Mouse (Mus musculus) hindbrain, embryonic 10.5 days (tissue): ENCODE results near the gene Zmiz2. TPM values are rescaled to one million over a fixed set of nuclear protein-coding genes. Genes with fewer than 3 reads are reported as not detected.
A peak's percentile ranks its signal among the peaks of the same experiment; 100 is the strongest.
"Not testable (repeated sequence)": the region's sequence is repeated elsewhere in the genome, so short reads cannot be mapped to it uniquely, and the experiment has no call there.

Source experiments
- DNase-seq: peaks from one replicate; pipeline ENCODE4 v3.0.0-alpha.2; 2017; ENCODE audit warnings: low spot score
- H3K27ac ChIP-seq: fragments of 300-500 bp; sonication (generic); 2 replicates; pipeline ENCODE4 v1.5.1; 2016; ENCODE audit warnings: mild to moderate bottlenecking, moderate library complexity
- H3K27me3 ChIP-seq: fragments of 300-500 bp; sonication (generic); 2 replicates; pipeline ENCODE4 v1.6.1; 2016; ENCODE audit warnings: mild to moderate bottlenecking; ENCODE audit not compliant: poor library complexity, insufficient read depth, severe bottlenecking
- H3K36me3 ChIP-seq: fragments of 300-500 bp; sonication (generic); 2 replicates; pipeline ENCODE4 v1.6.1; 2016; ENCODE audit warnings: mild to moderate bottlenecking, moderate library complexity
- H3K4me1 ChIP-seq: fragments of 300-500 bp; sonication (generic); replicated peaks from 2 replicates; pipeline ENCODE4 v1.6.1; 2016; ENCODE audit warnings: mild to moderate bottlenecking
- H3K4me3 ChIP-seq: fragments of 300-500 bp; sonication (generic); 2 replicates; pipeline ENCODE4 v1.5.1; 2016; ENCODE audit warnings: mild to moderate bottlenecking, moderate library complexity
- H3K9me3 ChIP-seq: fragments of 300-500 bp; sonication (generic); 2 replicates; pipeline ENCODE4 v1.6.1; 2016; ENCODE audit warnings: mild to moderate bottlenecking, moderate library complexity
- WGBS: fragments of 180-500 bp; shearing (Covaris S2); methylation state at CpG from one replicate; pipeline ENCODE4 v1.1.7; 2016; 5-methylcytosine and 5-hydroxymethylcytosine counted together
- polyA plus RNA-seq: library from polyadenylated mRNA; unstranded; fragments of >200 nt; fragmentation: Nextera tagmentation; extraction: Ambion mirVana; gene quantifications from 2 replicates; pipeline ENCODE4 v1.2.1, GENCODE M21; 2016

The Zmiz2 gene
- polyA plus RNA-seq, 1 experiment from 2014 or later: 19.0 TPM

- no peaks in the 10 kb centered on the region for H3K9me3 ChIP-seq
- H3K36me3 ChIP-seq: peaks cover 24% of the 10 kb centered on the region
- H3K27me3 ChIP-seq: no peaks in the 10 kb centered on the region
- peaks cover 10% of the 10 kb centered on the region for H3K4me1 ChIP-seq
- peak within 1 kb of the TSS; percentile 99 for H3K27ac ChIP-seq
- DNase-seq: peak; percentile 99
- under 1% methylated on average over 80 of the region's 80 CpGs for WGBS
- H3K4me3 ChIP-seq: peak within 1 kb of the TSS; percentile 85
Observed at GRCm38 (mm10) chr11:6444077-6444853, 55.4 kb downstream of the Zmiz2 start, which contains the start of gene H2afv. TSS of gene H2afv (minus strand) at chr11:6444443.

GRCm38 (mm10) chr11:6445441-6445840 is 56.6 kb downstream of the Zmiz2 start:
- H3K27ac ChIP-seq: peak overlapping the region; percentile 99
- 81% methylated on average over 4 of the region's 4 CpGs for WGBS
- DNase-seq: no peak
- H3K27me3 ChIP-seq: no peaks in the 10 kb centered on the region
- no peak overlapping the region for H3K4me3 ChIP-seq
- peaks cover 15% of the 10 kb centered on the region for H3K36me3 ChIP-seq
- peaks cover 10% of the 10 kb centered on the region for H3K4me1 ChIP-seq
- H3K9me3 ChIP-seq: no peaks in the 10 kb centered on the region

GRCm38 (mm10) chr11:6445951-6446350 is 57.1 kb downstream of the Zmiz2 start:
- H3K27ac ChIP-seq: no peak overlapping the region
- H3K27me3 ChIP-seq: no peaks in the 10 kb centered on the region
- H3K4me3 ChIP-seq: no peak overlapping the region
- H3K9me3 ChIP-seq: no peaks in the 10 kb centered on the region
- WGBS: 91% methylated on average over 7 of the region's 7 CpGs
- DNase-seq: no peak
- H3K36me3 ChIP-seq: peaks cover 11% of the 10 kb centered on the region
- peaks cover 10% of the 10 kb centered on the region for H3K4me1 ChIP-seq

- H3K9me3 ChIP-seq: no peaks in the 10 kb centered on the region
- no peak for DNase-seq
- H3K4me1 ChIP-seq: peaks cover 9% of the 10 kb centered on the region
- H3K27me3 ChIP-seq: no peaks in the 10 kb centered on the region
- H3K27ac ChIP-seq: no peak overlapping the region
- no peaks in the 10 kb centered on the region for H3K36me3 ChIP-seq
- no peak overlapping the region for H3K4me3 ChIP-seq
- 91% methylated on average over 4 of the region's 4 CpGs for WGBS
Observed at GRCm38 (mm10) chr11:6447493-6447892, 58.6 kb downstream of the Zmiz2 start.

- not testable (repeated sequence) for DNase-seq, H3K4me1 ChIP-seq, H3K27ac ChIP-seq, H3K27me3 ChIP-seq, H3K36me3 ChIP-seq, H3K4me3 ChIP-seq, H3K9me3 ChIP-seq
- WGBS: 93% methylated on average over 5 of the region's 5 CpGs
Observed at GRCm38 (mm10) chr11:6448155-6448554, 59.3 kb downstream of the Zmiz2 start.

Other genes with a start within 250 kb of the Zmiz2 start
- gene A730071L15Rik, start 189.0 kb upstream of the Zmiz2 start, polyA plus RNA-seq: 0.41 and 0.54 TPM in 2 replicates
- 45.1 and 49.0 TPM in 2 replicates for gene Nudcd3, start 188.7 kb upstream of the Zmiz2 start, polyA plus RNA-seq
- gene Npc1l1, start 158.9 kb upstream of the Zmiz2 start, polyA plus RNA-seq: 0.04 TPM in 1 of 2 replicates, not detected in the other
- 116 and 121 TPM in 2 replicates for gene Ddx56, start 121.3 kb upstream of the Zmiz2 start, polyA plus RNA-seq
- 128 and 137 TPM in 2 replicates for gene Tmed4, start 114.2 kb upstream of the Zmiz2 start, polyA plus RNA-seq
- 99.9 and 117 TPM in 2 replicates for gene Ogdh, start 97.4 kb upstream of the Zmiz2 start, polyA plus RNA-seq
- 5,657 and 6,044 TPM in 2 replicates for gene Ppia, start 26.4 kb downstream of the Zmiz2 start, polyA plus RNA-seq
- gene H2afv, start 55.4 kb downstream of the Zmiz2 start, polyA plus RNA-seq: 881 and 962 TPM in 2 replicates
- 9.6 and 15.6 TPM in 2 replicates for gene Purb, start 86.8 kb downstream of the Zmiz2 start, polyA plus RNA-seq
- 1.1 TPM in 2 replicates for gene Myo1g, start 131.9 kb downstream of the Zmiz2 start, polyA plus RNA-seq
- gene Ccm2, start 157.8 kb downstream of the Zmiz2 start, polyA plus RNA-seq: 112 TPM in 2 replicates
- gene Nacad, start 217.0 kb downstream of the Zmiz2 start, polyA plus RNA-seq: 21.8 and 56.0 TPM in 2 replicates
- 59.5 and 62.2 TPM in 2 replicates for gene Tbrg4, start 237.0 kb downstream of the Zmiz2 start, polyA plus RNA-seq
- gene Wap, start 249.6 kb downstream of the Zmiz2 start, polyA plus RNA-seq: not detected in 2 replicates